Mouse (Mus musculus) heart, postnatal 0 days (tissue): Measurements from ENCODE around the gene Narfl. TPM values are rescaled to one million over a fixed set of nuclear protein-coding genes. Genes with fewer than 3 reads are reported as not detected.

Experiments
- ATAC-seq: fragments of 200-750 bp; cut with Nextera tagmentation; 2 replicates; pipeline ENCODE4 v1.8.0; 2017; ENCODE audit warnings: low read depth, moderate number of reproducible peaks, moderate library complexity; ENCODE audit not compliant: insufficient read depth
- DNase-seq: peaks from one replicate; pipeline ENCODE4 v3.0.0-alpha.2; 2016; ENCODE audit warnings: low spot score
- H3K27ac ChIP-seq: fragments of 300-500 bp; sonication (generic); 2 replicates; pipeline ENCODE4 v1.5.1; 2014; ENCODE audit warnings: low read depth, mild to moderate bottlenecking
- H3K27me3 ChIP-seq: fragments of 300-500 bp; sonication (generic); 2 replicates; pipeline ENCODE4 v1.6.1; 2014; ENCODE audit warnings: low read length, mixed read lengths; ENCODE audit not compliant: control insufficient read depth, insufficient read depth
- H3K36me3 ChIP-seq: fragments of 300-500 bp; sonication (generic); replicated peaks from 2 replicates; pipeline ENCODE4 v1.6.1; 2014; ENCODE audit warnings: low read length, mixed read lengths; ENCODE audit not compliant: control insufficient read depth, insufficient read depth
- H3K4me1 ChIP-seq: fragments of 300-500 bp; sonication (generic); 2 replicates; pipeline ENCODE4 v1.6.1; 2014; ENCODE audit warnings: antibody characterized with exemption; ENCODE audit not compliant: control insufficient read depth, insufficient read depth
- H3K4me2 ChIP-seq: fragments of 300-500 bp; sonication (generic); 2 replicates; pipeline ENCODE4 v1.6.1; 2014; ENCODE audit warnings: low read depth, mild to moderate bottlenecking, low read length, moderate library complexity
- H3K4me3 ChIP-seq: fragments of 300-500 bp; sonication (generic); 2 replicates; pipeline ENCODE4 v1.5.1; 2014; ENCODE audit warnings: low read depth, low read length
- H3K9ac ChIP-seq: fragments of 300-500 bp; sonication (generic); replicated peaks from 2 replicates; pipeline ENCODE4 v1.6.1; 2014; ENCODE audit warnings: low read depth, low read length, mixed read lengths
- H3K9me3 ChIP-seq: fragments of 300-500 bp; sonication (generic); replicated peaks from 2 replicates; pipeline ENCODE4 v1.6.1; 2016; ENCODE audit warnings: low read length; ENCODE audit not compliant: control insufficient read depth
- CTCF ChIP-seq: IDR thresholded peaks from 2 replicates; pipeline ENCODE4 v1.5.1; 2016; ENCODE audit warnings: antibody characterized with exemption, control low read depth, low read depth
- EP300 ChIP-seq: IDR thresholded peaks from 2 replicates; pipeline ENCODE4 v1.6.1; 2016; ENCODE audit warnings: antibody characterized with exemption, low read depth
- WGBS: fragments of 180-500 bp; shearing (Covaris S2); extraction: QIAGEN DNeasy Blood & Tissue Kit; methylation state at CpG from one replicate; pipeline ENCODE4 v1.1.7; 2014; 5-methylcytosine and 5-hydroxymethylcytosine counted together
- polyA plus RNA-seq: library from polyadenylated mRNA; unstranded; fragments of >200 nt; fragmentation: Nextera tagmentation; extraction: Ambion mirVana; gene quantifications from 2 replicates; pipeline ENCODE4 v1.2.1, GENCODE M21; 2015
- total RNA-seq: library from RNA; depleted of rRNA; stranded (reverse); fragments of >200 nt; gene quantifications from 2 replicates; pipeline ENCODE4 v1.2.3, GENCODE M21; 2014; ENCODE audit warnings: low replicate concordance

Narfl gene
- total and polyA plus RNA-seq, 2 experiments from 2014 or later = 45.1 to 86.7 TPM

DNA sequence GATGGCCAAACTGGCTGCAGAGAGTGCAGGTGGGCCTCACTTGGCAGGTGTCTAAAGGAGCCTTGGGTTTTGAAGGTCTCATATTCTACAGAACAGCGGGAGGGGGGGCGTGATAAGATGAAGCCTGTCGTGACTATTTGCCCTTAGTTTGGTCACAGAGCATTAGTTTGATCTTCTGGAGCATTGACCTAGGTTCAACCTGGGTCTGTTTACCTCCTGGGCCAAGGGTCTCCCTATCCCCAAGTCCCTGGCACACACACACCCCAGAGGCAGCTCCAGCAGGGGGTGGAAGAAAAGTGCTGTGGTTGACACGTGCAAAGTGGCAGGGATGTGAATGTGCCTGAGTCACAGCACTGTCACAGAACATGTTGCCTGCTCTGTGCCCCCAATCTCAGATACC lies 37.3 kb downstream of the Narfl start:
- Histone ChIP-seq H3K36me3 (no peaks in the 10 kb centered on the region), H3K9ac (no peak overlapping the region), H3K4me2 (no peak overlapping the region), H3K4me3 (no peak overlapping the region), H3K27ac (no peak overlapping the region), H3K4me1 (peaks cover 6% of the 10 kb centered on the region; the same call in 1 of the 2 replicates), H3K27me3 (peaks cover 66% of the 10 kb centered on the region), H3K9me3 (no peaks in the 10 kb centered on the region)
- DNase-seq (no peak), ATAC-seq (no peak)
- WGBS = 65% methylated on average over 4 of the region's 4 CpGs
- TF ChIP-seq EP300 (no peak), CTCF (no peak)

DNA sequence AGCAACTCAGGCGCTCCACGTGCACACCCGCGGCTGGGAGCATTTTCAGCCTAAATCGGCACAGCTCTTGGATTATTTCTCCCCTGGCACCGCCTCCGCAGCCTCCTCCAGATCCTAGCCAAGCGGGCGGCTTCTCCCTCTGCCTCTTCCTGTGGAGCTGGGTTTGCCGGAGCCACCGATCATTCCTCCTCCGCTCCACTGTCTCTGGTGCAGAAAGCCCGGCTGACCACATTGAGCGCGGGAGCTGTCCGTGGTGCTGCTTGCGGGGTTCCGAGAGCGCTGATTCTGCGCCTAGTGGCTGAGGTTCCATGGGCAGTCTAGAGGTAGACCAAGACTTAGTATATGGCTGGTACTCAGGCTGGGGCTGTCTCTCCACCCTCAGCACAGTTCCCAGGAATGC lies 39.9 kb downstream of the Narfl start:
- H3K4me3 ChIP-seq = no peak overlapping the region
- TF ChIP-seq CTCF = peak; percentile 57
- TF ChIP-seq EP300 = no peak
- ATAC-seq (peak; percentile 64), DNase-seq (peak; percentile 88)
- H3K36me3 ChIP-seq = no peaks in the 10 kb centered on the region
- peaks cover 6% of the 10 kb centered on the region; the same call in 1 of the 2 replicates for H3K4me1 ChIP-seq
- H3K27me3 ChIP-seq = peaks cover 67% of the 10 kb centered on the region
- H3K27ac ChIP-seq = no peak overlapping the region
- WGBS = 2% methylated on average over 20 of the region's 20 CpGs
- no peak overlapping the region for H3K9ac ChIP-seq
- no peak overlapping the region for H3K4me2 ChIP-seq
- H3K9me3 ChIP-seq = no peaks in the 10 kb centered on the region

DNA sequence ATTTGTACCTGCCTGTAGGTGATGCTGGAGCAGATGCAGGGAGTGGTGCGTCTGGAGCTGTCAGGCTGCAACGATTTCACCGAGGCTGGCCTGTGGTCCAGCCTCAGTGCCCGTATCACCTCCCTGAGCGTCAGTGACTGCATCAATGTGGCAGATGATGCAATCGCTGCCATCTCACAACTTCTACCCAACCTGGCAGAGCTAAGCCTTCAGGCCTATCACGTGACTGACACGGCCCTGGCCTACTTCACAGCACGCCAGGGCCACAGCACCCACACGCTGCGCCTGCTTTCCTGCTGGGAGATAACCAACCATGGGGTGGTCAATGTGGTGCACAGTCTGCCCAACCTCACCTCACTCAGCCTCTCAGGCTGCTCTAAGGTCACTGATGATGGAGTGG lies 44.1 kb downstream of the Narfl start:
- no peak for DNase-seq
- Histone ChIP-seq H3K27me3 (peaks cover 54% of the 10 kb centered on the region), H3K9me3 (no peaks in the 10 kb centered on the region), H3K9ac (no peak overlapping the region), H3K4me1 (no peaks in the 10 kb centered on the region), H3K27ac (no peak overlapping the region), H3K4me3 (no peak overlapping the region), H3K36me3 (no peaks in the 10 kb centered on the region), H3K4me2 (no peak overlapping the region)
- WGBS = 71% methylated on average over 11 of the region's 11 CpGs
- no peak for ATAC-seq
- TF ChIP-seq CTCF (no peak), EP300 (no peak)

DNA sequence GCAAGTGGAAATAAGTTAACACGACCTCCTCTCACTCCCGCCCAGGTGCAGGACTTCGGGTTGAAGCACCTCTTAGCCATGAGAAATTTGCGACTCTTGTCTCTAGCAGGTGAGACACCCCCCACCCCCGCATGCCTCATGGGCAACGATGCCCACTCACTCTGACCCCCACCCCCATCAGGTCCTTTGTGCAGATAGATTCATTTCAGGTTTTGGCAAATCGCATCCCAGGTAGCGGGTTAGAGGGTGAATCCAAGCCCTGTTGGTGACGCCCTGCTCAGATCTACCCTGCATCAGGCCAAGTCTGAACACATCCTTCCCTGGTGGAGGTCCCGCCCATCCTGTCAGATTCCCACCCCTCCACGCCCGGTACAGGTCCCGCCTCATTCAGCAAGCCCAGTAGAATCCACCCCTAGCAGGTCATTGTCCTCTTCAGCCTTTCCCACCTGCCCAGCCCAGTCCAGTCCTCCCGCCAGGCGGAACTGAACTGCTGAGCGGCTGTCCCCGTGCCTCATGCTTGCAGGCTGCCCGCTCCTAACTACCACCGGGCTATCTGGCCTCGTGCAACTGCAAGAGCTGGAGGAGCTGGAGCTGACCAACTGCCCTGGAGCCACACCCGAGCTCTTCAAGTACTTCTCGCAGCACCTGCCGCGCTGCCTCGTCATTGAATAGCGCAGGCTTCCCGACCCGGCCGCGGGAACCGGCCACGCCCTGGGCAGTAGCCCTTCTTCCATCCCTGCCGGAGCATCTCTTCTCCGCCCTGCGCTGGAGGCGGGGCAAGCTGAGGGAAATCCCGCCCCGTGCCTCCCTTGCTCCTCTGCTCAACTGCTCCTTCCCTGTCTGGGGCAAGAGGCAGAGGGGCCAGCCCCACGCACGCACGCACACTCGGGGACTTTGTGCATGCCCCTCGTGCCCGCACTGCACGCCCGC lies 45.5 kb downstream of the Narfl start:
- no peak for TF ChIP-seq EP300
- TF ChIP-seq CTCF = no peak
- no peak overlapping the region for H3K4me2 ChIP-seq
- H3K27ac ChIP-seq = no peak overlapping the region
- DNase-seq (no peak), ATAC-seq (no peak)
- WGBS = 6% methylated on average over 46 of the region's 46 CpGs
- H3K4me1 ChIP-seq = peaks cover 4% of the 10 kb centered on the region
- no peak overlapping the region for H3K9ac ChIP-seq
- H3K4me3 ChIP-seq = no peak overlapping the region
- no peaks in the 10 kb centered on the region for H3K9me3 ChIP-seq
- H3K27me3 ChIP-seq = peaks cover 45% of the 10 kb centered on the region
- H3K36me3 ChIP-seq = no peaks in the 10 kb centered on the region

DNA sequence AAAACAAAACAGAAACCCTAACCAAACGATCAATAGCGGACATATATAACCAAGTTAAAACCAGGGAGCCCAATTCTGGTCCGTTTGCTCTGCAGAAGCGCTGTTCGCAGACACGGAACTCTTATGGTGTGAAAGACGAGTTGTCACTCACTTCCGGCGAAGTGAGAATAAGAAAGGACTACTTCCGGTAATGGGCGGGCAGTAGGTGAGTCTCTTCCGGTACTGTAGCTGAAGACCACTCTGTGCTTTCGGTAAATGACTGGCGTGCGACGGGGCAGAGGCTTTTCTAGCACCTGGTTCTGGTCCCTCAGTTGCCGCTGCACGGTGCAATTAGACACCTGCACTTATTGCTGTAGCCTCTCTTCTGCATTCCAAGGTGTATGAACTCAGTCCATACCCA lies 49.9 kb downstream of the Narfl start, which contains the start of gene Wdr24:
Wdr24 (plus strand) TSS at position 176 of the 400 bp plus-strand sequence.
- Histone ChIP-seq H3K27me3 (peaks cover 25% of the 10 kb centered on the region), H3K4me3 (peak within 1 kb of the TSS; percentile 69), H3K27ac (peak within 1 kb of the TSS; percentile 30; the same call in 1 of the 2 replicates), H3K36me3 (peaks cover 17% of the 10 kb centered on the region), H3K9ac (peak within 1 kb of the TSS; percentile 59), H3K4me2 (peak within 1 kb of the TSS; percentile 77), H3K9me3 (no peaks in the 10 kb centered on the region), H3K4me1 (peaks cover 13% of the 10 kb centered on the region)
- DNase-seq = peak; percentile 89
- peak; percentile 80 for ATAC-seq
- WGBS = under 1% methylated on average over 18 of the region's 18 CpGs
- no peak for TF ChIP-seq CTCF
- TF ChIP-seq EP300 = no peak
